Mouse (Mus musculus) ovary, postnatal 10 days (tissue): Measurements from ENCODE around the gene Tlr2.

Experiments
- DNase-seq: peaks from one replicate; pipeline ENCODE4 v3.0.0; 2022; ENCODE audit warnings: low spot score

Gene Tlr2

DNA sequence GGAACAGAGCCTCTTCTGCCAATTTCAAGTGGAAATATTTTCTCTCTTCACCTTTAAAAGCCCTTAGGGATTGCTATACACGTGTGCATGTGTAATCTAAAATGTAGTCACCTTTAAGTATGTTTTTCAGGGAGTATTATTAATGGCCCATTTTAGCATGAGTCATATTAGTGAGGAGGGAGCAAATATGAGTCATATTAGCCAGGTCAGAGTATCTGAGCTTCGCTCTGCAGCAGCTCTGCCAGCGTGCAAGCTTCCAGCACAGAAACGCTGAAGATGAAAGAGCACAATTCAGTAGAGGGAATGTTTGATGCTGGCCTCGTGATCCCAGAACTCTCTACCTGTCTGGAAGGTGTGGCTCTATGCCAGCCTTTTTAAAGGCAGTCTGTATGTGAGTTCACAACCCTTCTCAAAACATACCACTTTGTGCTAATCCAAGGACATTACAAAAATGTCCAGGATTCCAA lies 13.4 kb downstream of the Tlr2 start:
- no peak for DNase-seq

DNA sequence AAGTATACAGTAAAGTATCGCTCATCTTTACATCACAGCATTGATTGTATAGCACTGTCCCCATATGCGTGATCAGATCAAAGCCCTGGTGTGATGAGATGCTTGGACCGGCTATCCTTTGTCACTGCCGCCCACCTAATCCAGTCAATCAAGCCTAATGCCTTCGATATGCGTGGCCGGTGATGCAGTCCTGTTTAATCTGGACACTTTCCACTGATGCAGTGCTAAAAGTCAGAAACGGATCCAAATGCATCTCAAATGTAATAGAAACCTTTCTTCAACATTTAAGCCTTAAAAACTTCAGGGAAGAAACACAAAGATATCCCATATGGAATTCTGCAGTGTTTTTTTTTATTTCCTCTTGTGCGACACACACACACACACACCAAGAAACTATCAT lies 13.9 kb downstream of the Tlr2 start:
- DNase-seq: no peak

DNA sequence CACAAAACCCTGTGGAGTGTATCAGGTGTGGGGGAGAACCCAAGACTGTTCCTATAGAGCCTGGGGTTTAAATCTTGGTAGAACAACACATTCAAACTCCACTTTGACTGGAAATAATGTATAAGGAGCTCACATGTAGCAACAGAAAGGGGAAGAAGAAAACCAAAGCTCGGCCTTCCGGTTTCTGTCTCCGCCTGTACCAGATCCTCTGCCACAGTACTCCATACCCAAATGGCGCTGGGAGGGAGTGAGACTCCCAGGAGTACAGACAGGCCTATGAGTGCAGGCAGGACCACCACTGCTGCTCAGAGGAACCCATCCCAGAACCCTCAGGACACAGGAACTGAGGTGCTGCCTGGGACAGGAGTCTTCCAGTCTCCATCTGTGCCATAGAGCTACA lies 17.8 kb downstream of the Tlr2 start:
- no peak for DNase-seq

GRCm38 (mm10) chr3:83816372-83816925 lies 25.1 kb downstream of the Tlr2 start:
- DNase-seq: no peak

DNA sequence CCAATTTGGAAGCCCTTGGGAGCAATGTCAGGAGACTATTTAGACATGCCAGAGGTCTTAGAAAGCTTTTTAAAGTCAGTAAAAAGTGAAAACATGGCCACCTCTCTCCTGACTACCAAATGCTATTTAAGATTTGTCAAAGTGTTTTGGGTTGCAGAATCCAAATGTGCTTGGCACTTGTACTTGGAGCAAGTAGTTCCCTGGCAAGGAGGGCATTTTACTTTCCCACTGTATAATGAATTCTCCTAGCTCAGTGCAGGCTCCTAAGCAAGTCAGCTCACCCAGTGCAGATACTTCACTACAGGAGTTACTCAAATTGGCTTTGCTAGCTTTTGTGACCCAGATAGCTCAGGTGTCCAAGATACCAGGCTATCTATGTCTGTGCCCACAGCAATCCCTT lies 28.7 kb downstream of the Tlr2 start:
- no peak for DNase-seq

GRCm38 (mm10) chr3:83811987-83812386 lies 29.6 kb downstream of the Tlr2 start:
- DNase-seq: no peak

DNA sequence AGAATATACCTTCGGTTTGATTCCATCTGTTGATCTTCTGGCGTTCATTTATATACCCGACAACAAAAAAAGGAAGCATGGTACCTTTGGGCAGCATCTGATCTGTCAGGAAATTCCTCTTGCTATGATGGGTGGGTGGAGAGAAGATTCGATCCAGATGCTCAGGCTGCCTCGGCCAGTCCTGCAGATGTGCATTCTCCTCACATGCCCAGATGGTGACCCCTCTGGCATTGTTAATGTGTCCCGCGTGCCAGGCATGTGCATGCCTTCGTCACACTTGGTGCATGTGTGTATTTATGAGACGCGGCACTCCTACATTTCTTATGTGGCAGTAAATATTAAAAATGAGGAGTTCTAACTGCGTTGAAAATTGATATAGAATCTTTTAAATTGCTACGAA lies 33.1 kb downstream of the Tlr2 start:
- no peak for DNase-seq

DNA sequence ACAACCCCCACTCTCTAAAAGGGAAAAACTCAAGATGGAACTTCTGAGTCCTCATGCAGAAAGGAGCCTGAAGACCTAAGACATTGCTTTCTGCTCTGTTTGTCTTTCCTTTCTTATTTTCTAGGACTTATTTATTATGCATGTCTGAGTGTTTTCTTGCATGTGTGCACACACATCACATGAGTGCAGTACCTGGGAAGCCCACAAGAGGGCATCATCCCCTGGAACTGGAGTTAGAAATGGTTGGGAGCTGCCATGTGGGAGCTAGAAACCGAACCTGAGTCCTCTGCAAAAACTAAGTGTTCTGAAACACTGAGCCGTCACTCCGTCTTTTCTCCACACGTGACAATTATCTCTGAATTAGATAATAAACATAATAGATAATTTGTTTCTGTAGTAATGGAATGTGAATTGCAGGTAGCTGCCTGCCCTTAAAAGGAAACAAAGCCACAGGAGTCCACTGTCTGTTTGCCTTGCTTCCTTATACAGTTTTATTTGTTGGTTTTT lies 39.9 kb downstream of the Tlr2 start:
- DNase-seq: no peak

DNA sequence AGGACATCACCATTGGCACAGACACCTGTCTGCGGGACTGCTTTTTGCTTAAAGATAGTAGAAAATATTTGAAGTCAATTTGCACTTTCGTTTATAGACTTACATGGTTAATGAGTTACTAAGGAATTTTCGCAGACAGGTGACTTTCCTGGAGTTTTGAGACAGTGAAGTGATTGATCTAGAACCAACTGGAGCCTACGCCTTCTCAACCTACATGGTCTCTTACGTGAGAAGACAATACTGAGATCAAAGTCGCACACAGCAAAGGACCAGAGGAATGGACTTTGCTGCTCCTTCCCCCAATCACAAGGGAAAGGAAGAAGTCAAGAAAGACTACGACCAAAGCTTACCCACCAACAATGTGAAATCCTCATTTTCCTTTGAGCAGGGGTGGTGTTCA lies 42.1 kb downstream of the Tlr2 start:
- DNase-seq: no peak

- peak; percentile 20 for DNase-seq
These were observed 43.7 kb downstream of the Tlr2 start for GRCm38 (mm10) chr3:83797828-83798227.

DNA sequence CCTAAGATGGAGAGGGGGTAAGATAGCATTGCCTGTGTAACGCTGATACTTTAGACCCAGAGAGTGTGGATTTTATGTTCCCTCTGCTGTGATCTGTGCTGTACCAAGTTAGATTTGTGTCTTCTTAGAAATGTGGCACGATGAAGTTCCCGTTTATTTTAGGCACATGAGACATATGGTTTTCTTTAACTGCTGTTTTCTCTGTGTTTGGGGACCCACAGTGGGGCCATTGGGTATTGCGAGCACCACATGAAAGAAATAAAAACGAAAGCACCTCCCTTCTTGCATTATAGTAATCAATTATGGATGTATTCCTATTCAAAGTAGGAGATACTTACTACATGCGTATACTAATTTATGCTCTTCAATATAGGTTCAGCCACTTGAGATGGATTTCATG lies 44.5 kb downstream of the Tlr2 start:
- no peak for DNase-seq

DNA sequence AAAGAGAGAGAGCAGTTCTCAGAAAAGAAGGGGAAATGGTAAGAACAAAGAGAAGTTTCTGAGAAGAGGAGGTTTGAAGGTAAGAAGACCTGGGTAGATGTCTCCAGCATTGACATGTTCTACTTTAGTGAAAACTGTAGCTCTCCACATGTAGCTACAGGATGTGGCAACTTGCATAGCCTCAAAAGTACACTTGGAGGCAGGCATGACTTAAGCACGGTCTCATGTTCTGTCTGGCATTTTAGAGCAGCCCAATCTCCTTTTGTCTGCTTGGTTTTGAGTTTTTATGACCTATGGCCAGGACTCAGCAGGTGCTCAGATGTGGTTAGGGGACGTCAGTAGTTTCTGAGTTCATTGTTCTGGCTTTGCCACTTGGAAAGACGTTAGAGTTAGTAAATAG lies 50.1 kb downstream of the Tlr2 start:
- no peak for DNase-seq

DNA sequence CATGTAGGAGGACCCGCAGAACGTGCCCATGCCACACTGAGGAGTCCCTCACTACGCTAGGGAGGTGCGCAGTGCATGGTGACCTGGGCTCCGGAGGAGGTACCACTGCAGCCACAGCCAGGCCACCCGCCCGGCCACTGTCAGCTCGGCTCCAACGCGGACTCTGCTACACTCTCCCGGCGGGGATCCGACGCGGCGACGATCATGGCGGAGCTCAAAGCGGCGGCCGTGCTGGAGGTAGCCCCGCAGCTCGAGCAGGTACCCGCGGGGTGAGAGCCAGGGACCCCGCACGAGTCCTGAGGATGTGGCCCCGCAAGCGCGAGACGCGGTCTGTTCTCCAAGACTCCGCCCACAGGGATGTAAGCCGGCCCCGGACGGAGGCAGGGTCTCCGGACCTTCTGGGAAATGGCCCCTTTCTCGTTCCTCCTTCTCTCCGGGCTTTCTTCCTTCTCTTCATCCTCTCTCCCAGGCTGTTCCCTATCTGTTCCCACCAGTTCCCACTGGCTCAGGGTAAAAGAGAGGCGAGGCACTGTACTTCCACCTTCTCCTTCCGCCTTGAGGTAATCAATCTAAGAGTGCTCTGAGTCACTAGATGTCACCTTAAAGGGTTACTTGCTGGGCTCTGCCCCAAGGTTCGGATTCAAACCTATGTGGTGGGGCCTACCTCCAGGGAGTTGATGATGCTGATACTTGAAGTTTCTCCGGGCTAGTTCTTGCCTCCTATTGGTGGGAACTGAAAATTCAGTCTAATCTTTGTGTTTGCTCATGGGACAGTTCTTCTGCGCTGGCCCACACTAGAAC lies 51.7 kb downstream of the Tlr2 start:
- DNase-seq: peak; percentile 13

- DNase-seq: no peak
These were observed 53.7 kb downstream of the Tlr2 start for GRCm38 (mm10) chr3:83787776-83788305.

DNA sequence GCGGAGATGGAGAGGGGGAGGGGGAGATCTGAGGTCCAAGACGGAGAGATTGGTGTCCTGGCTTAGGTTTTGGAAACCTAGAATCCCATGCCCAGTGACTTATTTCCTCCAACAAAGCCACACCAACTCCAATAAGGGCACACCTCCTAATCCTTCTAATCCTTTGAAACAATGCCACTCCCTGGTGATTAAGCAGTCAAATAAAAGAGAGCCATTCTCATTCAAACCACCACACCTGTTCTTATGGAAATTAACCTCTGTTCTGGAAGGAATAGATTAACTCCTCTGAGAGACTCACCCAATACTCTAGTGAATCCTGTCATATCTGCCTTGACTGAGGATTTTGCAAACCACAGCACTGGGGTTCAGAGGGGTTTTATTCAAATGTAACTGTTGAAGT lies 54.5 kb downstream of the Tlr2 start:
- no peak for DNase-seq
